Mouse (Mus musculus) myocyte (in vitro differentiated cells): Measurements from ENCODE around the gene Slc25a3.

Source experiments
- CEBPB ChIP-seq: IDR thresholded peaks from 2 replicates; pipeline ENCODE4 v1.6.1; 2011; ENCODE audit warnings: mild to moderate bottlenecking, moderate library complexity; ENCODE audit not compliant: poor library complexity, insufficient read depth, severe bottlenecking
- E2F4 ChIP-seq: IDR thresholded peaks from one replicate; pipeline ENCODE4 v1.6.1; 2011; ENCODE audit warnings: mild to moderate bottlenecking, control low read depth, moderate library complexity; ENCODE audit not compliant: insufficient read depth
- MAX ChIP-seq: IDR thresholded peaks from one replicate; pipeline ENCODE4 v1.6.1; 2011; ENCODE audit warnings: low read depth, mild to moderate bottlenecking, control low read depth
- POLR2A ChIP-seq: IDR thresholded peaks from one replicate; pipeline ENCODE4 v1.6.1; 2011; ENCODE audit warnings: low read depth, mild to moderate bottlenecking, control low read depth, moderate library complexity; ENCODE audit not compliant: insufficient read length
- POLR2AphosphoS2 ChIP-seq: IDR thresholded peaks from one replicate; pipeline ENCODE4 v1.6.1; 2011; ENCODE audit warnings: low read depth, control low read depth; ENCODE audit not compliant: insufficient read length
- USF1 ChIP-seq: IDR thresholded peaks from one replicate; pipeline ENCODE4 v1.6.1; 2011; ENCODE audit warnings: low read depth, mild to moderate bottlenecking, control low read depth, moderate library complexity

GRCm38 (mm10) chr10:91167352-91167751 is 43.5 kb upstream of the Slc25a3 start:
- TF ChIP-seq POLR2A (no peak), CEBPB (no peak), E2F4 (no peak), USF1 (no peak), MAX (no peak), POLR2AphosphoS2 (no peak)
